Mouse (Mus musculus) regulatory T cell (primary cell): ENCODE data around the gene Gm11020.
"Not testable (repeated sequence)": the region's sequence is repeated elsewhere in the genome, so short reads cannot be mapped to it uniquely, and the experiment has no call there.

Experiments
- in situ Hi-C: fragments of 300-600 bp; cut with MboI, MseI; formaldehyde crosslinking; loops from one replicate; pipeline ENCODE4 v1.15.1; 2025; ENCODE audit warnings: high pct_unique_total_duplicates

The Gm11020 gene

GRCm38 (mm10) chr8:104321267-104321666 lies at the start of gene Gm11020:
TSS of gene Gm11020 (plus strand) at chr8:104321567.
- in situ Hi-C loops: not testable (repeated sequence)

- in situ Hi-C loops: not testable (repeated sequence)
These were observed 28.3 kb upstream of the Gm11020 start, which contains the start of gene Cmtm2a for GRCm38 (mm10) chr8:104293081-104293480. TSS of gene Cmtm2a (minus strand) at chr8:104293181.

- in situ Hi-C loops: no loop called here
These were observed 27.0 kb upstream of the Gm11020 start for GRCm38 (mm10) chr8:104294396-104294795.

GRCm38 (mm10) chr8:104301577-104301976 lies 19.8 kb upstream of the Gm11020 start:
- in situ Hi-C loops: not testable (repeated sequence)

- in situ Hi-C loops: not testable (repeated sequence)
These were observed 18.8 kb upstream of the Gm11020 start for GRCm38 (mm10) chr8:104302536-104302935.

- in situ Hi-C loops: loop anchor here (5.0 kb wide), 1 partner anchor 38 kb away; no protein-coding TSS in a partner anchor
These were observed 16.4 kb upstream of the Gm11020 start for GRCm38 (mm10) chr8:104304962-104305361.

- in situ Hi-C loops: loop anchor here (5.0 kb wide), 1 partner anchor 41 kb away; no protein-coding TSS in a partner anchor
These were observed 13.0 kb upstream of the Gm11020 start for GRCm38 (mm10) chr8:104308341-104308740.

- in situ Hi-C loops: loop anchor here (5.0 kb wide), 1 partner anchor 42 kb away; no protein-coding TSS in a partner anchor
These were observed 11.8 kb upstream of the Gm11020 start, which contains the start of the genes Gm45711 and Cmtm1 for GRCm38 (mm10) chr8:104309441-104310155. TSS of gene Gm45711 (minus strand) at chr8:104310081. TSS of gene Cmtm1 (minus strand) at chr8:104310145.

- in situ Hi-C loops: not testable (repeated sequence)
These were observed 9.3 kb upstream of the Gm11020 start for GRCm38 (mm10) chr8:104312023-104312422.

- in situ Hi-C loops: no loop called here
These were observed 8.1 kb upstream of the Gm11020 start for GRCm38 (mm10) chr8:104313311-104313710.

GRCm38 (mm10) chr8:104321930-104322329 lies 563 bp downstream of the Gm11020 start, which contains the start of gene Cmtm2b:
TSS of gene Cmtm2b (plus strand) at chr8:104322230.
- in situ Hi-C loops: not testable (repeated sequence)

GRCm38 (mm10) chr8:104332665-104333631 lies 11.6 kb downstream of the Gm11020 start:
- in situ Hi-C loops: no loop called here

GRCm38 (mm10) chr8:104333786-104334185 lies 12.4 kb downstream of the Gm11020 start:
- in situ Hi-C loops: no loop called here

GRCm38 (mm10) chr8:104334196-104334595 lies 12.8 kb downstream of the Gm11020 start:
- in situ Hi-C loops: no loop called here

GRCm38 (mm10) chr8:104336806-104337205 lies 15.4 kb downstream of the Gm11020 start:
- in situ Hi-C loops: no loop called here

- in situ Hi-C loops: no loop called here
These were observed 16.5 kb downstream of the Gm11020 start for GRCm38 (mm10) chr8:104337890-104338289.

- in situ Hi-C loops: no loop called here
These were observed 18.0 kb downstream of the Gm11020 start, which contains the start of gene Cmtm3 for GRCm38 (mm10) chr8:104339229-104339982. TSS of gene Cmtm3 (plus strand) at chr8:104339410.

- in situ Hi-C loops: loop anchor here (5.0 to 10.0 kb wide), 2 partner anchors 102 to 225 kb away; partner anchors contain the start of gene Dync1li2
These were observed 18.5 kb downstream of the Gm11020 start for GRCm38 (mm10) chr8:104339983-104340232.

GRCm38 (mm10) chr8:104340233-104341105 lies 19.1 kb downstream of the Gm11020 start:
- in situ Hi-C loops: loop anchor here (5.0 to 10.0 kb wide), 2 partner anchors 102 to 224 kb away; partner anchors contain the start of gene Dync1li2

- in situ Hi-C loops: loop anchor here (5.0 to 10.0 kb wide), 2 partner anchors 101 to 224 kb away; partner anchors contain the start of gene Dync1li2
These were observed 19.8 kb downstream of the Gm11020 start for GRCm38 (mm10) chr8:104341106-104341561.
